In genomic region chr3:28781422-28781821, GRCm38 (mm10) we compare ENCODE assay signal across 8 mouse cellular contexts. TPM values are rescaled to one million over a fixed set of nuclear protein-coding genes. Genes with fewer than 3 reads are reported as not detected.
DNase-seq lines count a peak whose midpoint lies in the region; ATAC-seq and TF ChIP-seq lines count a peak whose summit lies in the region.

No protein-coding gene starts in this region.

- no peak for TF ChIP-seq POLR2A in spleen, adult 2 months (IDR thresholded peaks at IDR 0.05; ENCODE audit: low read depth, low read length)

- no peak for TF ChIP-seq CTCF in spleen, adult 2 months (IDR thresholded peaks at IDR 0.05; ENCODE audit: extremely low read depth, insufficient read depth, insufficient read length, insufficient replicate concordance)

- DNase-seq in spleen, adult 2 months (ENCODE audit: low read depth in 1 of 2, low spot score in 2 of 2): no peak
- no peak for DNase-seq in spleen, postnatal 4 days (ENCODE audit: low spot score in 2 of 2)
- no peak for DNase-seq in liver, embryonic 11.5 days (ENCODE audit: low spot score)
- DNase-seq in gastrocnemius, postnatal 14 days: no peak
- no peak for DNase-seq in thymus, postnatal 4 days
- DNase-seq in cerebellum, adult 9-11 months: no peak

- no peak overlapping the region for H3K27ac ChIP-seq in spleen, adult 2 months (ENCODE audit: insufficient read depth, low read length)
- H3K27ac ChIP-seq in forebrain, embryonic 12.5 days: no peak overlapping the region
- H3K27ac ChIP-seq in liver, embryonic 11.5 days (ENCODE audit: low read depth, low read length): no peak overlapping the region
- no peak overlapping the region for H3K27ac ChIP-seq in stomach, embryonic 15.5 days

- H3K9ac ChIP-seq in forebrain, embryonic 12.5 days: peak overlapping the region; percentile 75
- peak overlapping the region; percentile 65 for H3K9ac ChIP-seq in liver, embryonic 11.5 days (ENCODE audit: low read depth, low read length)
- peak overlapping the region; percentile 30; the same call in 1 of the 2 replicates for H3K9ac ChIP-seq in stomach, embryonic 15.5 days

- H3K4me1 ChIP-seq in spleen, adult 2 months (ENCODE audit: control insufficient read depth, insufficient read depth, insufficient read length): peaks cover 11% of the 10 kb centered on the region
- peaks cover 10% of the 10 kb centered on the region for H3K4me1 ChIP-seq in forebrain, embryonic 12.5 days
- H3K4me1 ChIP-seq in liver, embryonic 11.5 days (replicated peaks; ENCODE audit: control insufficient read depth, insufficient read depth, low read length): peaks cover 17% of the 10 kb centered on the region
- H3K4me1 ChIP-seq in stomach, embryonic 15.5 days: peaks cover 12% of the 10 kb centered on the region; the same call in 1 of the 2 replicates

- peak overlapping the region; percentile 96 for H3K4me2 ChIP-seq in forebrain, embryonic 12.5 days
- H3K4me2 ChIP-seq in liver, embryonic 11.5 days: peak overlapping the region; percentile 98
- peak overlapping the region; percentile 98 for H3K4me2 ChIP-seq in stomach, embryonic 15.5 days

- intact Hi-C loops in gastrocnemius, postnatal 14 days (cut with DNase I; ENCODE audit: low total_unique reads): no loop called here

- ATAC-seq in forebrain, embryonic 12.5 days (ENCODE audit: low FRiP score): no peak
- peak; percentile 42; the same call in 1 of the 2 replicates for ATAC-seq in liver, embryonic 11.5 days (replicated peaks; ENCODE audit: low FRiP score)
- ATAC-seq in stomach, embryonic 15.5 days (ENCODE audit: insufficient read depth, low FRiP score, low read depth): no peak; the same call in none of the 2 replicates

- peaks cover 6% of the 10 kb centered on the region for H3K27me3 ChIP-seq in spleen, adult 2 months (ENCODE audit: control insufficient read depth, insufficient read depth, low read length)
- peaks cover 7% of the 10 kb centered on the region; the same call in 1 of the 2 replicates for H3K27me3 ChIP-seq in forebrain, embryonic 12.5 days
- H3K27me3 ChIP-seq in liver, embryonic 11.5 days (replicated peaks; ENCODE audit: control insufficient read depth, insufficient read depth, low read length): no peaks in the 10 kb centered on the region
- H3K27me3 ChIP-seq in stomach, embryonic 15.5 days (replicated peaks): no peaks in the 10 kb centered on the region

- WGBS in spleen, adult 2 months: 2% methylated on average over 37 of the region's 41 CpGs
- WGBS in forebrain, embryonic 12.5 days: 0% methylated on average over 29 of the region's 41 CpGs
- 2% methylated on average over 39 of the region's 41 CpGs for WGBS in liver, embryonic 11.5 days
- WGBS in stomach, embryonic 15.5 days: under 1% methylated on average over 41 of the region's 41 CpGs

- peak overlapping the region; percentile 72 for H3K4me3 ChIP-seq in spleen, adult 2 months (ENCODE audit: extremely low read depth, insufficient read depth, insufficient read length)
- H3K4me3 ChIP-seq in forebrain, embryonic 12.5 days (replicated peaks): peak overlapping the region; percentile 76
- peak overlapping the region; percentile 80 for H3K4me3 ChIP-seq in liver, embryonic 11.5 days (ENCODE audit: low read depth, low read length)
- H3K4me3 ChIP-seq in stomach, embryonic 15.5 days (replicated peaks): peak overlapping the region; percentile 77

- no peaks in the 10 kb centered on the region for H3K36me3 ChIP-seq in spleen, adult 2 months (ENCODE audit: control insufficient read depth, insufficient read depth, low read length)
- no peaks in the 10 kb centered on the region for H3K36me3 ChIP-seq in forebrain, embryonic 12.5 days (replicated peaks)
- H3K36me3 ChIP-seq in liver, embryonic 11.5 days (ENCODE audit: control insufficient read depth, insufficient read depth, low read length): no peaks in the 10 kb centered on the region
- H3K36me3 ChIP-seq in stomach, embryonic 15.5 days: no peaks in the 10 kb centered on the region

- no peaks in the 10 kb centered on the region for H3K9me3 ChIP-seq in forebrain, embryonic 12.5 days
- no peaks in the 10 kb centered on the region for H3K9me3 ChIP-seq in liver, embryonic 11.5 days (ENCODE audit: control insufficient read depth, low read length)
- no peaks in the 10 kb centered on the region for H3K9me3 ChIP-seq in stomach, embryonic 15.5 days

RNA-seq across cellular contexts. Expression of gene Eif5a2, which starts 0.3 kb away (rescaled TPM):
- polyA plus RNA-seq in spleen, adult 2 months (2012; rRNA removed): 0.69 and 0.88 TPM in 2 replicates
- polyA plus RNA-seq in forebrain, embryonic 12.5 days (2016; fragmentation: Nextera tagmentation; extraction: Ambion mirVana): 13.1 and 13.8 TPM in 2 replicates
- polyA plus RNA-seq in liver, embryonic 11.5 days (2014; fragmentation: Nextera tagmentation; extraction: Ambion mirVana): 9.5 and 11.3 TPM in 2 replicates
- 4.3 and 4.7 TPM in 2 replicates for polyA plus RNA-seq in stomach, embryonic 15.5 days (2015; fragmentation: Nextera tagmentation; extraction: Ambion mirVana)
- total RNA-seq in gastrocnemius, postnatal 14 days (2021): 1 to 10 TPM; 1.5 TPM

RNA-seq across cellular contexts. Expression of gene Rpl22l1, which starts 23.8 kb away (rescaled TPM):
- 4.4 and 5.6 TPM in 2 replicates for polyA plus RNA-seq in spleen, adult 2 months (2012; rRNA removed)
- polyA plus RNA-seq in forebrain, embryonic 12.5 days (2016; fragmentation: Nextera tagmentation; extraction: Ambion mirVana): 359 and 367 TPM in 2 replicates
- polyA plus RNA-seq in liver, embryonic 11.5 days (2014; fragmentation: Nextera tagmentation; extraction: Ambion mirVana): 555 and 586 TPM in 2 replicates
- 439 and 456 TPM in 2 replicates for polyA plus RNA-seq in stomach, embryonic 15.5 days (2015; fragmentation: Nextera tagmentation; extraction: Ambion mirVana)
- 100 to 1,000 TPM; 164 to 179 TPM for total RNA-seq in gastrocnemius, postnatal 14 days (2021)

Comparison
In these comparisons a context has a peak if more than half of its experiments do, and no peak if none do; other contexts are left out.
1. RNA of gene Rpl22l1, which starts 23.8 kb away (polyA plus RNA-seq): 555 to 586 TPM in liver, embryonic 11.5 days, 439 to 456 TPM in stomach, embryonic 15.5 days and 359 to 367 TPM in forebrain, embryonic 12.5 days; 4.4 to 5.6 TPM in spleen, adult 2 months; every median in the first group is over 10 times any median in the second.
2. Peak in every context shown above with its lines, with median percentiles within 50 percentile points of each other: H3K4me3 ChIP-seq, H3K4me2 ChIP-seq and H3K9ac ChIP-seq.